Mouse (Mus musculus) liver, adult 2 months (tissue): ENCODE results near the gene Tnnt3. TPM values are rescaled to one million over a fixed set of nuclear protein-coding genes. Genes with fewer than 3 reads are reported as not detected.

Experiments used
- DNase-seq: peaks from one replicate; pipeline ENCODE4 v3.0.0-alpha.2; 2011; ENCODE audit warnings: low read depth, low spot score; ENCODE audit errors: extremely low read depth
- H3K27ac ChIP-seq: fragments of 200-500 bp; replicated peaks from 2 replicates; pipeline ENCODE4 v1.5.1; 2012; ENCODE audit warnings: low read depth, mild to moderate bottlenecking, control low read depth, inconsistent platforms, low read length; ENCODE audit not compliant: insufficient read depth
- H3K27me3 ChIP-seq: fragments of 200-500 bp; 2 replicates; pipeline ENCODE4 v1.6.1; 2012; ENCODE audit warnings: mild to moderate bottlenecking, moderate library complexity, low read length, inconsistent platforms; ENCODE audit not compliant: control insufficient read depth, insufficient read depth
- H3K36me3 ChIP-seq: fragments of 200-500 bp; 2 replicates; pipeline ENCODE4 v1.6.1; 2012; ENCODE audit warnings: low read length, inconsistent platforms; ENCODE audit not compliant: control insufficient read depth, insufficient read depth
- H3K4me1 ChIP-seq: fragments of 200-500 bp; 2 replicates; pipeline ENCODE4 v1.6.1; 2011; ENCODE audit warnings: low read length; ENCODE audit not compliant: control insufficient read depth, insufficient read depth
- H3K4me3 ChIP-seq: fragments of 200-500 bp; 2 replicates; pipeline ENCODE4 v1.5.1; 2011; ENCODE audit warnings: low read depth, mild to moderate bottlenecking, control low read depth, low read length, moderate library complexity; ENCODE audit not compliant: insufficient read depth
- H3K79me2 ChIP-seq: fragments of 200-500 bp; 2 replicates; pipeline ENCODE4 v1.6.1; 2012; ENCODE audit warnings: inconsistent platforms, mild to moderate bottlenecking, low read length, moderate library complexity; ENCODE audit not compliant: control insufficient read depth, insufficient read depth
- H3K9ac ChIP-seq: fragments of 200-500 bp; 2 replicates; pipeline ENCODE4 v1.6.1; 2012; ENCODE audit warnings: low read depth, mild to moderate bottlenecking, control low read depth, inconsistent platforms, low read length
- CTCF ChIP-seq: fragments of 200-500 bp; IDR thresholded peaks from 2 replicates; pipeline ENCODE4 v1.5.1; 2011; ENCODE audit warnings: low read depth, low read length, control low read depth
- POLR2A ChIP-seq: fragments of 200-500 bp; IDR thresholded peaks from 2 replicates; pipeline ENCODE4 v1.6.1; 2011; ENCODE audit warnings: low read length, control low read depth; ENCODE audit not compliant: insufficient read depth; ENCODE audit errors: extremely low read depth
- WGBS: fragments of 180-500 bp; shearing (Covaris S2); methylation state at CpG from one replicate; pipeline ENCODE4 v1.1.7; 2018; 5-methylcytosine and 5-hydroxymethylcytosine counted together
- polyA plus RNA-seq: library from polyadenylated mRNA; depleted of rRNA; stranded (reverse); fragments of >200 nt; gene quantifications from 2 replicates; pipeline ENCODE4 v1.2.3, GENCODE M21; 2012; rRNA removed
- total RNA-seq: library from RNA; depleted of rRNA; stranded (reverse); fragments of >200 nt; gene quantifications from 2 replicates; pipeline ENCODE4 v1.2.3, GENCODE M21; 2014; rRNA removed

Gene Tnnt3
- total RNA-seq (6.4 TPM in 1 of 2 replicates, not detected in the other), polyA plus RNA-seq (not detected in 2 replicates)

DNA sequence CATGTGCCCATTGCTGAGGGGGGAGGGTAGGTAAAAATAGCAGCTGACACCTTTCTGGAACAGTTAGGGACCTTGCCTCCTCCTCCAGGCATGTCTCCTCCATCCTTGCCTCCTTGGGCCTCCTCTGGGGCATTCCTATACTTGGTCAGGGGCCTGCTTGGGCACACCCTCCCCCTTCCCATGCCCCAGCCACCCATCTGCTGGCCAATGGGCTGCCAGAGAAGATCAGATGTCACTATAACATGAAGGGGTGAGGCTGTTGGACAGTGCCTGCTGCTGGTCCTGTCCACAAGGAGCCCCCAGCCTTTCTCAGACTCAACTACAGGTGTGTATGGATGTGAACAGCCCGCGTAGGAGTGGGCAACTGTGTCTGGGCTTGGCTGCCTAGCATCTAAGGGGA is at the start of gene Tnnt3:
Gene Tnnt3 (plus strand): TSS at position 262 of the 400 bp plus-strand sequence.
- Histone ChIP-seq H3K27me3 (no peaks in the 10 kb centered on the region), H3K36me3 (no peaks in the 10 kb centered on the region), H3K79me2 (no peaks in the 10 kb centered on the region), H3K4me1 (no peaks in the 10 kb centered on the region), H3K27ac (no peak within 1 kb of the TSS), H3K4me3 (no peak within 1 kb of the TSS), H3K9ac (no peak within 1 kb of the TSS)
- DNase-seq, result no peak
- WGBS, result 92% methylated on average over 2 of the region's 2 CpGs
- TF ChIP-seq CTCF (no peak), POLR2A (no peak)

GRCm38 (mm10) chr7:142449038-142449617 is 49.5 kb upstream of the Tnnt3 start:
- WGBS, result 83% methylated on average over 6 of the region's 6 CpGs
- no peak for TF ChIP-seq CTCF
- no peak for TF ChIP-seq POLR2A
- H3K9ac ChIP-seq, result no peak overlapping the region
- no peaks in the 10 kb centered on the region for H3K36me3 ChIP-seq
- no peaks in the 10 kb centered on the region for H3K79me2 ChIP-seq
- no peak overlapping the region for H3K27ac ChIP-seq
- DNase-seq, result peak; percentile 22
- no peaks in the 10 kb centered on the region for H3K27me3 ChIP-seq
- no peak overlapping the region for H3K4me3 ChIP-seq
- no peaks in the 10 kb centered on the region for H3K4me1 ChIP-seq

- TF ChIP-seq POLR2A, result no peak
- no peak for TF ChIP-seq CTCF
- WGBS, result 84% methylated on average over 1 of the region's 1 CpGs
- H3K36me3 ChIP-seq, result no peaks in the 10 kb centered on the region
- no peak overlapping the region for H3K4me3 ChIP-seq
- no peaks in the 10 kb centered on the region for H3K27me3 ChIP-seq
- no peaks in the 10 kb centered on the region for H3K4me1 ChIP-seq
- no peaks in the 10 kb centered on the region for H3K79me2 ChIP-seq
- no peak overlapping the region for H3K9ac ChIP-seq
- H3K27ac ChIP-seq, result no peak overlapping the region
- no peak for DNase-seq
These were observed 43.9 kb upstream of the Tnnt3 start for GRCm38 (mm10) chr7:142454706-142455105.

- Histone ChIP-seq H3K4me1 (no peaks in the 10 kb centered on the region), H3K27me3 (no peaks in the 10 kb centered on the region), H3K4me3 (no peak overlapping the region), H3K9ac (no peak overlapping the region), H3K27ac (no peak overlapping the region), H3K36me3 (no peaks in the 10 kb centered on the region), H3K79me2 (no peaks in the 10 kb centered on the region)
- TF ChIP-seq POLR2A, result no peak
- TF ChIP-seq CTCF, result no peak
- no peak for DNase-seq
- 62% methylated on average over 2 of the region's 2 CpGs for WGBS
These were observed 43.4 kb upstream of the Tnnt3 start for GRCm38 (mm10) chr7:142455251-142455650.

DNA sequence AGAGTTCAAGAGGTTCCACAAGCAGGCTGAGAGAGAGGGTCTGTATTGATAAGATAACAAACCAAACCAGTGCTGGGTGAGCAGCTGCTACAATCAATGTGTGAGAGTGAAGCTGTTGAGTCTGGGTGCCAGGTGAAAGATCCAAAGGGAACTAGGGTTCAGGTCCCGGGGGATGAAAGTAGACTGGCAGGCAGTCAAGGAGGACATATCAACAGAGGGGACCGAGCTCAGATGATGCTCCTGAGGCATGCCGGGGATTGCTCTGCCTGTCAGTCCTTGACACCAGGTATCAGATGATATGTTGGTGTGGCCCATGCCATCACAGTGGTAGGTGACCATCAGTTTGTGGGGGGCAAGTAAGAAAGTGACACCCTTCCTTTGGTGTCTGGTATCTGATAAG is 41.8 kb upstream of the Tnnt3 start:
- TF ChIP-seq POLR2A (no peak), CTCF (no peak)
- H3K27ac ChIP-seq, result no peak overlapping the region
- H3K79me2 ChIP-seq, result no peaks in the 10 kb centered on the region
- H3K4me3 ChIP-seq, result no peak overlapping the region
- no peaks in the 10 kb centered on the region for H3K27me3 ChIP-seq
- 73% methylated on average over 3 of the region's 3 CpGs for WGBS
- no peaks in the 10 kb centered on the region for H3K36me3 ChIP-seq
- DNase-seq, result no peak
- H3K4me1 ChIP-seq, result no peaks in the 10 kb centered on the region
- H3K9ac ChIP-seq, result no peak overlapping the region

DNA sequence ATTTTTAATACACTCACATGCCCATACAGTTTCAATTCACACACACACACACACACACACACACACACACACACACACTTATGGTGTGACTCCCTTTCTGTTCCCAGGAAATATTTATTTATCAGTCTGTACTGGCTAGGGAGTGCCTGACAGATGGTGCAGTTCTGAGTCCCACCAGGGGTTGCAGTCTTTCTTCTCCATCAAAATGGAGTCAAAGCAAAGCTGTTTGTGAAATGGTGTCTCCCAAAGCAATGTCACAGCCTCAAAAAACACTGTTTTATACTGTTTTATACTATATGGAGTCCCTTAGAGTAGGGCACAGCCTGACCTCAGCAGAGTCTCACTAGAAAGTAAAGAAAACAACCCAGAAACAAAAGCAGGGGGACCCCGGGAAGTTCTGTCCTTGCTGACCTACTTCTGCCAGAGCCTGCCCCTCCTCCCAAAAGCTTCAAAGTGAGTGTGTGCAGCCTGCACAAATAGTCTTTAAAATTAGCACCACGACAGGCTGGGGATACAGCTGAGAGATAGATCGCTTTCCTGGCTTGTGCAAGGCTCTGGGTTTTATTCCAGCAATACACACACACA is 41.3 kb upstream of the Tnnt3 start:
- WGBS, result 42% methylated on average over 3 of the region's 3 CpGs
- Histone ChIP-seq H3K4me1 (no peaks in the 10 kb centered on the region), H3K79me2 (no peaks in the 10 kb centered on the region), H3K27me3 (no peaks in the 10 kb centered on the region), H3K4me3 (no peak overlapping the region), H3K9ac (no peak overlapping the region), H3K27ac (no peak overlapping the region), H3K36me3 (no peaks in the 10 kb centered on the region)
- no peak for TF ChIP-seq POLR2A
- no peak for TF ChIP-seq CTCF
- DNase-seq, result no peak
